Mouse (Mus musculus) liver, embryonic 14.5 days (tissue): ENCODE data around the gene Ier2. TPM values are rescaled to one million over a fixed set of nuclear protein-coding genes. Genes with fewer than 3 reads are reported as not detected.

Experiments used
- ATAC-seq: fragments of 200-750 bp; cut with Nextera tagmentation; 2 replicates; pipeline ENCODE4 v1.8.0; 2017; ENCODE audit warnings: moderate number of reproducible peaks, mild to moderate bottlenecking, moderate library complexity; ENCODE audit not compliant: insufficient read depth
- DNase-seq, 3 experiments: peaks; one replicate each; pipeline ENCODE4 v3.0.0-alpha.2; 2012 to 2013; ENCODE audit warnings: low read depth in 3 of 3, low spot score in 3 of 3
- H3K27ac ChIP-seq: fragments of 300-500 bp; sonication (generic); 2 replicates; pipeline ENCODE4 v1.5.1; 2014; ENCODE audit warnings: moderate library complexity, mild to moderate bottlenecking, control low read depth, inconsistent platforms
- H3K27me3 ChIP-seq: fragments of 300-500 bp; sonication (generic); 2 replicates; pipeline ENCODE4 v1.6.1; 2014; ENCODE audit warnings: mild to moderate bottlenecking, low read length, moderate library complexity; ENCODE audit not compliant: control insufficient read depth, insufficient read depth
- H3K36me3 ChIP-seq: fragments of 300-500 bp; sonication (generic); replicated peaks from 2 replicates; pipeline ENCODE4 v1.6.1; 2014; ENCODE audit warnings: low read depth; ENCODE audit not compliant: control insufficient read depth, insufficient read depth
- H3K4me1 ChIP-seq, 2 experiments: fragments of 200-500 bp in 1 of 2; fragments of 300-500 bp in 1 of 2; sonication (generic) in 1 of 2; replicated peaks; 2 replicates each; pipeline ENCODE4 v1.6.1; 2012 to 2014; ENCODE audit warnings: antibody characterized with exemption in 1 of 2, inconsistent platforms in 1 of 2, low read length in 1 of 2; ENCODE audit not compliant: control insufficient read depth in 2 of 2, insufficient read depth in 2 of 2
- H3K4me2 ChIP-seq: fragments of 300-500 bp; sonication (generic); 2 replicates; pipeline ENCODE4 v1.6.1; 2014; ENCODE audit warnings: low read depth, mild to moderate bottlenecking, control low read depth, moderate library complexity
- H3K4me3 ChIP-seq, 2 experiments: fragments of 200-500 bp in 1 of 2; fragments of 300-500 bp in 1 of 2; sonication (generic) in 1 of 2; 2 replicates each; pipeline ENCODE4 v1.5.1; 2012 to 2014; ENCODE audit warnings: low read depth in 2 of 2, low read length in 2 of 2, mild to moderate bottlenecking in 2 of 2, control low read depth in 1 of 2, inconsistent platforms in 1 of 2, moderate library complexity in 1 of 2; ENCODE audit not compliant: insufficient read depth in 1 of 2
- H3K9ac ChIP-seq: fragments of 300-500 bp; sonication (generic); replicated peaks from 2 replicates; pipeline ENCODE4 v1.6.1; 2014; ENCODE audit warnings: mild to moderate bottlenecking, control low read depth, moderate library complexity
- H3K9me3 ChIP-seq: fragments of 300-500 bp; sonication (generic); 2 replicates; pipeline ENCODE4 v1.6.1; 2016; ENCODE audit warnings: low read length, mixed read lengths; ENCODE audit not compliant: control insufficient read depth
- CTCF ChIP-seq: IDR thresholded peaks from 2 replicates; pipeline ENCODE4 v1.5.1; 2016; ENCODE audit warnings: antibody characterized with exemption, low read depth, control low read depth
- EP300 ChIP-seq: IDR thresholded peaks from 2 replicates; pipeline ENCODE4 v1.6.1; 2016; ENCODE audit warnings: antibody characterized with exemption, low read depth
- WGBS: fragments of 180-500 bp; shearing (Covaris S2); extraction: QIAGEN DNeasy Blood & Tissue Kit; methylation state at CpG from one replicate; pipeline ENCODE4 v1.1.7; 2014; ENCODE audit not compliant: insufficient replicate concordance; 5-methylcytosine and 5-hydroxymethylcytosine counted together
- polyA plus RNA-seq, 2 experiments: library from polyadenylated mRNA; depleted of rRNA in 1 of 2; stranded (reverse) in 1 of 2; unstranded in 1 of 2; fragments of >200 nt; fragmentation: Nextera tagmentation in 1 of 2; extraction: Ambion mirVana in 1 of 2; gene quantifications; 2 replicates each; pipeline versions ENCODE4 v1.2.1 to v1.2.3; 2012 to 2014

Ier2 gene
- 6.2 and 8.4 TPM in 2 replicates for polyA plus RNA-seq (2012; rRNA removed)
- polyA plus RNA-seq (2014; fragmentation: Nextera tagmentation; extraction: Ambion mirVana), result 12.6 and 15.0 TPM in 2 replicates

DNA sequence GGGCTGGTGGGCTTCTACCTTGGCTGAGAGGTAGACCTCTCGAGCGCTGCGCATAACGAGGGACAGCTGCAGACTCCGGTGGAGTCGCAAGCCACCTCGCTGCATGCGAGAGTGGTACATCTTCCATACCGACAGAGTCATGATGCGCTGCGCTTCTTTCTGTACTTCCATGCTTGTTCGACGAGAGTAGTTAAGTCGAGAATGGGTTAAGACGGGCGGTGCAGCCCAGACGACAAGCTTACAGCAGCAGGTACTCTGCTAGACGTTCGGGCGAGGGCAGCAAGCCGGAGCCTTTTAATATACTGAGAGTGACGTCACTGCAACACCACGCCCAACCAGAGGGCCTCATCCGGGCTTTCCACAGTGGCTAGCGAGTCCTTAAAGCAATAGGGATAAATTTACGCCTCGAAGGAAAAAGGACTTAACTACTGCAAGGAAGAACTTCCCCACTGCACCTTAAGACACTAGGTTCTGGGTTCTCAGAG, at the start of gene Ier2:
Gene Ier2 (minus strand): TSS at position 272 of the 485 bp plus-strand sequence.
- H3K27ac ChIP-seq, result peak within 1 kb of the TSS; percentile 98
- TF ChIP-seq CTCF (0 out of 2 replicates have a peak, but pooled peaks have one; percentile 4), EP300 (no peak)
- H3K4me1 ChIP-seq, result peaks cover 30 to 42% of the 10 kb centered on the region in 2 experiments
- no peaks in the 10 kb centered on the region for H3K36me3 ChIP-seq
- under 1% methylated on average over 27 of the region's 27 CpGs for WGBS
- peak within 1 kb of the TSS; percentile 98 for H3K4me2 ChIP-seq
- peak within 1 kb of the TSS; percentile 85 to 89 for H3K4me3 ChIP-seq
- H3K9ac ChIP-seq, result peak within 1 kb of the TSS; percentile 81
- no peaks in the 10 kb centered on the region for H3K27me3 ChIP-seq
- H3K9me3 ChIP-seq, result no peaks in the 10 kb centered on the region
- DNase-seq (peak; percentile 89 to 92 (median 90)), ATAC-seq (peak; percentile 67)

DNA sequence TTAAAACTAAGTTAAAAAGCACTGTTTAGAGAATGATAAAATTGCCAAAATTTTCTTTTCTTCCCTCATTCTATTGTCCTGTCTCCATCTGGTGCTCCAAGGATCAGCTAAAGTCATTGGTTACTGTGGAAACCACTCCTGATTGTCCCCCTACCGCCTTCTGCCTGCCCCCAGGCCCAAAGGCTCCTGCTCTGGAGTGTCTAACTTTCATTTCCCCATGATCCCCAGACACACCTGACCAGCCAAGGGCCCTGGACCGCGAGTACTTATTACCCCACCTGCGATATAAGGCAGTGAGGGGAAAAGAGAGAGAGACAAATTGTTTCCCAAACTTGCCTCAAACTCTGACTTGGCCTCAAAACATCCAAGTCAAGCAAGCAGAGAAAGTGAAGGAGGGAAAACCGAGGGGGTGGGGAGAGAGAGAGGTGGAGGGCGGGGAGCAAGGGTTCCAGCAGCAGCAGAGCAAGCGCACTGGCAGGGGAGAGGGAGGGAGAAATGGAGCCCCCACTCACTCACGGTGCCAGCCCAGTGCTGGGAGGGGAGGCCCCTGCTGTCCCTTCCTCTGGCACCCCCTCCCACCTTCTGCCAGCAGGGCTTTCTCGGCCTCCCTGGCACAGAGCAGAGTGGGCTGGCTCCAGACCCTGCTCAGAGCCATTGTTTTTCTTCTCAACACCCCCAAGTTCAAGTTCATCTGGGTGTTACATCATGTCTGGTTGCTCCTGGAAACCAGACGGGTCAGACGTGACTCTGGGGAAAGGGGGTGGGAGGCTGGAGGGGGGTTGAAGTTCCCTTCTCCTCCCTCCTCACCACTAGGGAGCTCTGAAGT, 49.5 kb upstream of the Ier2 start:
- no peak for DNase-seq
- Histone ChIP-seq H3K4me2 (no peak overlapping the region), H3K9me3 (no peaks in the 10 kb centered on the region), H3K9ac (no peak overlapping the region), H3K27ac (no peak overlapping the region), H3K4me1 (peaks cover 12 to 13% of the 10 kb centered on the region in 2 experiments), H3K27me3 (peaks cover 5% of the 10 kb centered on the region), H3K4me3 (no peak overlapping the region), H3K36me3 (no peaks in the 10 kb centered on the region)
- WGBS, result 50% methylated on average over 11 of the region's 11 CpGs
- TF ChIP-seq EP300 (no peak), CTCF (no peak)
- no peak for ATAC-seq

GRCm38 (mm10) chr8:84711312-84711711, 48.7 kb upstream of the Ier2 start:
- no peaks in the 10 kb centered on the region for H3K36me3 ChIP-seq
- no peak for TF ChIP-seq EP300
- TF ChIP-seq CTCF, result no peak
- ATAC-seq, result no peak
- no peaks in the 10 kb centered on the region for H3K9me3 ChIP-seq
- no peak overlapping the region for H3K4me3 ChIP-seq
- no peak for DNase-seq
- peaks cover 19 to 20% of the 10 kb centered on the region in 2 experiments for H3K4me1 ChIP-seq
- H3K9ac ChIP-seq, result no peak overlapping the region
- 62% methylated on average over 3 of the region's 3 CpGs for WGBS
- peaks cover 11% of the 10 kb centered on the region for H3K27me3 ChIP-seq
- no peak overlapping the region for H3K27ac ChIP-seq
- no peak overlapping the region for H3K4me2 ChIP-seq

- Histone ChIP-seq H3K4me1 (peaks cover 21 to 28% of the 10 kb centered on the region in 2 experiments), H3K27ac (no peak overlapping the region; the same call in 1 of the 2 replicates), H3K27me3 (peaks cover 11% of the 10 kb centered on the region), H3K36me3 (no peaks in the 10 kb centered on the region), H3K9me3 (no peaks in the 10 kb centered on the region), H3K9ac (no peak overlapping the region), H3K4me3 (no peak overlapping the region), H3K4me2 (no peak overlapping the region)
- WGBS, result 87% methylated on average over 1 of the region's 1 CpGs
- ATAC-seq, result no peak
- DNase-seq, result no peak
- TF ChIP-seq EP300, result no peak
- no peak for TF ChIP-seq CTCF
Observed at GRCm38 (mm10) chr8:84709931-84710330, 47.3 kb upstream of the Ier2 start.

GRCm38 (mm10) chr8:84708774-84709475, 46.3 kb upstream of the Ier2 start:
- H3K4me3 ChIP-seq, result no peak overlapping the region
- no peak overlapping the region for H3K9ac ChIP-seq
- 23% methylated on average over 12 of the region's 12 CpGs for WGBS

More at GRCm38 (mm10) chr8:84708774-84709475, 46.3 kb upstream of the Ier2 start:
- TF ChIP-seq CTCF, result peak; percentile 99
- TF ChIP-seq EP300, result no peak
- DNase-seq, result peak in 2 of 3 experiments; percentile 76 to 78
- Histone ChIP-seq H3K27me3 (peaks cover 11% of the 10 kb centered on the region), H3K4me1 (peaks cover 26 to 35% of the 10 kb centered on the region in 2 experiments), H3K27ac (no peak overlapping the region), H3K36me3 (peaks cover 4% of the 10 kb centered on the region), H3K4me2 (peak overlapping the region; percentile 9; the same call in 1 of the 2 replicates), H3K9me3 (no peaks in the 10 kb centered on the region)
- ATAC-seq, result peak; percentile 49
